Mouse (Mus musculus) naive thymus-derived CD4-positive, alpha-beta T cell, adult 2 months (primary cell): ENCODE measurements around the gene Fnip2.
"Not testable (repeated sequence)": the region's sequence is repeated elsewhere in the genome, so short reads cannot be mapped to it uniquely, and the experiment has no call there.

ENCODE experiments used
- DNase-seq: peaks from one replicate; pipeline ENCODE4 v3.0.0-alpha.2; 2011; ENCODE audit warnings: low read depth

The Fnip2 gene

GRCm38 (mm10) chr3:79567703-79568362 lies at the start of gene Fnip2:
Gene Fnip2 (minus strand): TSS chr3:79567796.
- DNase-seq = peak; percentile 87

GRCm38 (mm10) chr3:79609886-79610285 lies 42.3 kb upstream of the Fnip2 start:
- no peak for DNase-seq

- DNase-seq = no peak
These were observed 27.9 kb upstream of the Fnip2 start for GRCm38 (mm10) chr3:79595468-79595867.

- DNase-seq = peak; percentile 30
These were observed 24.3 kb upstream of the Fnip2 start for GRCm38 (mm10) chr3:79591793-79592471.

- DNase-seq = peak; percentile 88
These were observed 23.5 kb upstream of the Fnip2 start, which contains the start of gene Ppid for GRCm38 (mm10) chr3:79590863-79591792. Gene Ppid (plus strand): TSS chr3:79591342.

GRCm38 (mm10) chr3:79589671-79590070 lies 22.1 kb upstream of the Fnip2 start:
- no peak for DNase-seq

- DNase-seq = peak; percentile 94
These were observed 19.2 kb upstream of the Fnip2 start for GRCm38 (mm10) chr3:79586804-79587203.

- no peak for DNase-seq
These were observed 12.4 kb upstream of the Fnip2 start for GRCm38 (mm10) chr3:79579891-79580575.

GRCm38 (mm10) chr3:79578164-79578563 lies 10.6 kb upstream of the Fnip2 start:
- no peak for DNase-seq

- no peak for DNase-seq
These were observed 10.0 kb upstream of the Fnip2 start for GRCm38 (mm10) chr3:79577606-79578005.

GRCm38 (mm10) chr3:79576865-79577264 lies 9.3 kb upstream of the Fnip2 start:
- no peak for DNase-seq

- DNase-seq = no peak
These were observed 8.8 kb upstream of the Fnip2 start for GRCm38 (mm10) chr3:79576468-79576816.

GRCm38 (mm10) chr3:79575576-79576467 lies 8.2 kb upstream of the Fnip2 start:
- no peak for DNase-seq

GRCm38 (mm10) chr3:79574336-79574735 lies 6.7 kb upstream of the Fnip2 start:
- no peak for DNase-seq

- DNase-seq = not testable (repeated sequence)
These were observed 5.8 kb upstream of the Fnip2 start for GRCm38 (mm10) chr3:79573376-79573775.

GRCm38 (mm10) chr3:79572399-79572798 lies 4.8 kb upstream of the Fnip2 start:
- no peak for DNase-seq

- no peak for DNase-seq
These were observed 1.7 kb upstream of the Fnip2 start for GRCm38 (mm10) chr3:79569351-79569681.

- no peak for DNase-seq
These were observed 1.2 kb upstream of the Fnip2 start for GRCm38 (mm10) chr3:79568629-79569350.

GRCm38 (mm10) chr3:79566716-79567691 lies 592 bp downstream of the Fnip2 start:
- peak; percentile 31 for DNase-seq
